Mouse (Mus musculus): ENCODE data around the gene Pacrg. TPM values are rescaled to one million over a fixed set of nuclear protein-coding genes. Genes with fewer than 3 reads are reported as not detected.

Pacrg gene
- polyA plus RNA-seq (2012), result not detected in 2 replicates

GRCm38 (mm10) chr17:10840148-10840707, at the start of gene Pacrg, which contains the start of gene Prkn:
Gene Pacrg, minus strand, starts transcription at chr17:10840311.
Gene Prkn, plus strand, starts transcription at chr17:10840384.

Other genes with a start within 250 kb of the Pacrg start
- gene Prkn, start 73 bp upstream of the Pacrg start, polyA plus RNA-seq (2012), result 0.43 and 0.82 TPM in 2 replicates

Measured in megakaryocyte-erythroid progenitor cell, adult 5 weeks (primary cell).